Mouse (Mus musculus): ENCODE measurements at regions not wholly inside any gene's neighbourhood (a gene's known extent, or its start where the extent isn't known, plus 50 kb on each side); places are given as distances from the start of the nearest gene placed in this dataset.

GRCm38 (mm10) chr2:70886831-70887230, 61.3 kb upstream of the Tlk1 start:
- no peak overlapping the region for H3K9ac ChIP-seq (ENCODE audit: low read depth, low read length)
- no peaks in the 10 kb centered on the region for H3K4me1 ChIP-seq (ENCODE audit: control insufficient read depth, insufficient read depth, low read length)
- no peak for DNase-seq
- no peaks in the 10 kb centered on the region for H3K27me3 ChIP-seq (ENCODE audit: control insufficient read depth, insufficient read depth, low read length)
- TF ChIP-seq CTCF (IDR thresholded peaks at IDR 0.05) (no peak), POLR2A (IDR thresholded peaks at IDR 0.05; ENCODE audit: insufficient read depth, low read depth, low read length) (no peak), EP300 (IDR thresholded peaks at IDR 0.05; ENCODE audit: insufficient read depth, low read depth, low read length) (no peak)
- H3K4me3 ChIP-seq = no peak overlapping the region
- no peaks in the 10 kb centered on the region for H3K79me2 ChIP-seq (replicated peaks; ENCODE audit: control insufficient read depth, insufficient read depth, low read length)
- no peak overlapping the region for H3K27ac ChIP-seq
- H3K36me3 ChIP-seq (ENCODE audit: control insufficient read depth, insufficient read depth, low read length) = no peaks in the 10 kb centered on the region
- 94% methylated on average over 7 of the region's 7 CpGs for WGBS
- intact Hi-C loops (cut with DNase I) = no loop called here

DNA sequence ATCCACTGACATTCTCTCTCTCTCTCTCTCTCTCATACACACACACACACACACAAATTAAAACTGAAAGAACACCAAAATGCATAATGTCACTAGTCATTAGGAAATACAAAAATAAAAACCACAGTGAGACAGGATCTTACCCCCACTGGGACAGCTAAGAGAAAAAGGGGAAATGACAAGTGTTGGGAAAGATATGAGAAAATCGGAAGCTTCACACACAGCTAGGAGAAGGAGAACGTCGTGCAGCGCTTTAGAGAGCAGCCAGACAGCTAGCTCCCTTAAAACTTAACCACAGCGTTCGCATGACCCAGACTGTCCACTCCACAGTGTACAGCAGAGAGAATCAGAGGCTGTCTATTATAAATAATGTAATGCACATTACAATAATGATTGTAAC, 60.1 kb upstream of the Tlk1 start:
- intact Hi-C loops (cut with DNase I) = no loop called here

GRCm38 (mm10) chr2:70877333-70878080, 52.0 kb upstream of the Tlk1 start:
- DNase-seq = no peak

More for the DNA sequence above, 60.1 kb upstream of the Tlk1 start:
- Histone ChIP-seq H3K4me1 (ENCODE audit: control insufficient read depth, insufficient read depth, low read length) (no peaks in the 10 kb centered on the region), H3K27ac (no peak overlapping the region), H3K9ac (ENCODE audit: low read depth, low read length) (no peak overlapping the region), H3K79me2 (replicated peaks; ENCODE audit: control insufficient read depth, insufficient read depth, low read length) (no peaks in the 10 kb centered on the region), H3K4me3 (no peak overlapping the region), H3K27me3 (ENCODE audit: control insufficient read depth, insufficient read depth, low read length) (no peaks in the 10 kb centered on the region), H3K36me3 (ENCODE audit: control insufficient read depth, insufficient read depth, low read length) (no peaks in the 10 kb centered on the region)
- TF ChIP-seq POLR2A (IDR thresholded peaks at IDR 0.05; ENCODE audit: insufficient read depth, low read depth, low read length) = no peak
- TF ChIP-seq CTCF (IDR thresholded peaks at IDR 0.05) = no peak
- TF ChIP-seq EP300 (IDR thresholded peaks at IDR 0.05; ENCODE audit: insufficient read depth, low read depth, low read length) = no peak
- 47% methylated on average over 6 of the region's 6 CpGs for WGBS
- DNase-seq = no peak

DNA sequence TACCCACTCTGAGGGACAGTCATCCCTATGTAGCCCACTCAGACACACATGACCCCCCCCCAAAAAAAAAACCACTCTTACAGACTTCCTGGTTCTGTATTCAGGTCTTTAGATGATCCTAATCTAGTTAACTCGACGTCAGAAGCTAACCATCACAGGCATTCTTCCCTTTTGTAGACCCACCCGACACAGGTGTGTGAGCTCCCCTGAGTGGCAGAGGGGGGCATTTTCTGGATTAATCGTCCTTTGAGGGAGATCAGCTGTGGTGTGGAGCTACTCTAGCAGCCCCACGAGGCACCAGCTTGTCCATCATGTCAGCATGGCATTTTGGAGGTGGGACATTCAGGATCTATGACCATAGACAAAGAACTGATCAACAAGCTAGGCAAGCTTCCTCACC, 50.7 kb upstream of the Tlk1 start:
- no peak for TF ChIP-seq CTCF (IDR thresholded peaks at IDR 0.05)
- TF ChIP-seq EP300 (IDR thresholded peaks at IDR 0.05; ENCODE audit: insufficient read depth, low read depth, low read length) = no peak
- TF ChIP-seq POLR2A (IDR thresholded peaks at IDR 0.05; ENCODE audit: insufficient read depth, low read depth, low read length) = no peak
- H3K79me2 ChIP-seq (replicated peaks; ENCODE audit: control insufficient read depth, insufficient read depth, low read length) = no peaks in the 10 kb centered on the region
- H3K9ac ChIP-seq (ENCODE audit: low read depth, low read length) = no peak overlapping the region
- H3K4me3 ChIP-seq = no peak overlapping the region
- no peaks in the 10 kb centered on the region for H3K36me3 ChIP-seq (ENCODE audit: control insufficient read depth, insufficient read depth, low read length)
- WGBS = 76% methylated on average over 5 of the region's 5 CpGs
- no peak overlapping the region for H3K27ac ChIP-seq
- DNase-seq = no peak
- intact Hi-C loops (cut with DNase I) = no loop called here
- H3K27me3 ChIP-seq (ENCODE audit: control insufficient read depth, insufficient read depth, low read length) = no peaks in the 10 kb centered on the region
- no peaks in the 10 kb centered on the region for H3K4me1 ChIP-seq (ENCODE audit: control insufficient read depth, insufficient read depth, low read length)

More at GRCm38 (mm10) chr2:70877333-70878080, 52.0 kb upstream of the Tlk1 start:
- Histone ChIP-seq H3K9ac (ENCODE audit: low read depth, low read length) (no peak overlapping the region), H3K79me2 (replicated peaks; ENCODE audit: control insufficient read depth, insufficient read depth, low read length) (no peaks in the 10 kb centered on the region), H3K27ac (no peak overlapping the region), H3K4me3 (no peak overlapping the region), H3K36me3 (ENCODE audit: control insufficient read depth, insufficient read depth, low read length) (no peaks in the 10 kb centered on the region), H3K4me1 (ENCODE audit: control insufficient read depth, insufficient read depth, low read length) (no peaks in the 10 kb centered on the region), H3K27me3 (ENCODE audit: control insufficient read depth, insufficient read depth, low read length) (no peaks in the 10 kb centered on the region)
- WGBS = 80% methylated on average over 13 of the region's 13 CpGs
- intact Hi-C loops (cut with DNase I) = no loop called here
- TF ChIP-seq EP300 (IDR thresholded peaks at IDR 0.05; ENCODE audit: insufficient read depth, low read depth, low read length) = no peak
- no peak for TF ChIP-seq CTCF (IDR thresholded peaks at IDR 0.05)
- no peak for TF ChIP-seq POLR2A (IDR thresholded peaks at IDR 0.05; ENCODE audit: insufficient read depth, low read depth, low read length)
